Mouse (Mus musculus): ENCODE measurements around the gene Dnase1l1. TPM values are rescaled to one million over a fixed set of nuclear protein-coding genes. Genes with fewer than 3 reads are reported as not detected.

Gene Dnase1l1
- polyA plus RNA-seq, 1 experiment from 2014 or later = 17.3 TPM

DNA sequence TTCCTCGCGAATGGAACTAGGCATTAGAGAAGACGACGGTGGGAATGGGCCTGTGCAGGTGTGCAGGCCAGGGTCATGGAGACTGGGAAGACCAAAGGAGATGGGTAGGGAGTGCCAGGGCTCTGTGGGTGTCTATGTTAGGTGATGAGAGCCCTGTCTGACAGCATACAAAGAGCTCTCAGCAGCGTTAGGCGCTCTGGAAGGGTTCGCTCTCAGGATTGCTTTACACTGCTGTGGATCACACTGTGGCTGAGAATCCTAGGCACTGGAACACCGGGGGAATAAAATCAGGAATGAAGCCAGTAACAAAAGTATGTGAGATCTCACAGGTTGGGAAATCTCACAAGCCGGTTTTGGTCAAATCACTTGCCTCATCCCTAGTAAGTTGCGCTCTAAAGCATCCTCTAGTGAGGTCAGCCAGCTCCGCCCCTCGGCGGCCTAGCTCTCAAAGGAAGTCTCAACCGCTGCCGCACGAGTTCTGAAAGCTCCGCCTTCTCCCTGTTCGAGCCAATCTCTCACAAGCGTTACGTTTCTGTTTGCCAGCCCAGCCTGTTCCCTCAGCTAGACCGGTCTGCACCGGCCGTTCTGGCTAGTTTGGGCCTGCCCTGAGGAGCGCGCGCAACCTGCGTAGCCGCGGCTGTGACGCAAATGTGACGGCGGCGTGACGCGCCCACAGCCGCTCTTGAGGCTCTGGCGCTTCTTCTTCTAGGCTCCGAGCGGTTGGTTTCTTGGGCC is 27.8 kb downstream of the Dnase1l1 start, which contains the start of gene Emd:
Gene Emd, plus strand, starts transcription at position 535 of the 735 bp plus-strand sequence.
- peak within 1 kb of the TSS; percentile 57 to 76 for H3K4me3 ChIP-seq (ENCODE audit: control insufficient read depth in 1 of 2, insufficient read depth in 1 of 2, low read depth in 1 of 2, low read length in 2 of 2)
- no peaks in the 10 kb centered on the region for H3K27me3 ChIP-seq (ENCODE audit: control insufficient read depth, insufficient read depth, low read length)
- peak; percentile 92 for ATAC-seq (ENCODE audit: insufficient number of reproducible peaks, insufficient read depth, low FRiP score, low read depth)
- peak within 1 kb of the TSS; percentile 70 for H3K4me2 ChIP-seq (ENCODE audit: low read length)
- no peaks in the 10 kb centered on the region for H3K4me1 ChIP-seq (ENCODE audit: control insufficient read depth in 2 of 2, insufficient read depth in 2 of 2, low read length in 2 of 2)
- no peaks in the 10 kb centered on the region for H3K9me3 ChIP-seq (ENCODE audit: control insufficient read depth, low read length)
- WGBS = 14% methylated on average over 39 of the region's 39 CpGs
- peak within 1 kb of the TSS; percentile 86 for H3K9ac ChIP-seq (ENCODE audit: low read length)
- H3K27ac ChIP-seq (replicated peaks in 1 of 2; ENCODE audit: control insufficient read depth in 1 of 2, insufficient read depth in 1 of 2, low read depth in 2 of 2, low read length in 2 of 2) = peak within 1 kb of the TSS; percentile 90 to 92
- peaks cover 25% of the 10 kb centered on the region for H3K36me3 ChIP-seq (ENCODE audit: control insufficient read depth, insufficient read depth, low read length)

DNA sequence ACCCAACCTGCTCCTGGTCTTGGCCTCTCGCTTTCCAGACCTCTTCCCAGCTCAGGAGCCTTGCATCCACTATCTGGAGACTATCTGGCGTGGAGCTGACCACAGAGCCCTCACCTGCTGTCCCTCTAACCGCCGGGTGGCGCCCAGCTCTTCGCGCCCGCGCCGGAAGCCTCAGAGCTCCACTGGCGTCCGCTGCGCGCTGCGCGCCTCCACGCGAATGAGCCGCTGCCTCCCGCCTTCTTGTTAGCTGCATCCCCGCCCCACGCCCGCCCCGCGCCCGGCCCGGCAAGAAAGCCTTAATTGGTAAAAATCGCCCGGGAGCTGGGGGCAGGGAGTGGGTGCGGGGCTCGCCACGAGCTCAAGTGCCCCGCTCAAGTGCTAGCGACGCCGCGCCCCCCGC is 32.5 kb downstream of the Dnase1l1 start, which contains the start of gene Flna:
Gene Flna, minus strand, starts transcription at position 206 of the 400 bp plus-strand sequence.
- Histone ChIP-seq H3K9me3 (ENCODE audit: control insufficient read depth, low read length) (no peaks in the 10 kb centered on the region), H3K9ac (ENCODE audit: low read length) (peak within 1 kb of the TSS; percentile 75), H3K4me2 (ENCODE audit: low read length) (peak within 1 kb of the TSS; percentile 66), H3K27me3 (ENCODE audit: control insufficient read depth, insufficient read depth, low read length) (no peaks in the 10 kb centered on the region), H3K4me3 (ENCODE audit: control insufficient read depth in 1 of 2, insufficient read depth in 1 of 2, low read depth in 1 of 2, low read length in 2 of 2) (peak within 1 kb of the TSS; percentile 43 to 55), H3K36me3 (ENCODE audit: control insufficient read depth, insufficient read depth, low read length) (no peaks in the 10 kb centered on the region), H3K4me1 (ENCODE audit: control insufficient read depth in 2 of 2, insufficient read depth in 2 of 2, low read length in 2 of 2) (no peaks in the 10 kb centered on the region), H3K27ac (replicated peaks in 1 of 2; ENCODE audit: control insufficient read depth in 1 of 2, insufficient read depth in 1 of 2, low read depth in 2 of 2, low read length in 2 of 2) (peak within 1 kb of the TSS; percentile 77 to 89)
- WGBS = 20% methylated on average over 38 of the region's 38 CpGs
- no peak for ATAC-seq (ENCODE audit: insufficient number of reproducible peaks, insufficient read depth, low FRiP score, low read depth)

DNA sequence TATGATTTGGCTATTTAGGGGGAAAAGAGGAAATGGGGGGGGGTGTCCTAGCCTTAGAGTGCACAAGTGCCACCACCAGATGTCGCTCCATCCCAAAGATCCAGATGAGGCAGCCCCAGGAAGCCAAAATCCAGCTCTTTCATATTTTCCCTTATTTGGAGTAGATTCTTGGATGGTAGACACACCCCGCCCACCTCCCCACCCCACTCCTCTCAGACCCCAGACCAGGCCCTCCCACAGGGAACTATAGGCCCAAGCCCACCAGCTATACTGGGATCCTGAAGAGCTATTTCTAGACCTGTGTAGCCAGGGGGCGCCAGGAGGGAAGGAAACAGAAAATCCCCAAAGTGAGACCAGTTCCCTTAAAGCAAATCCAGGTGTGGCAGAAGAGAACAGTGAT is 33.5 kb downstream of the Dnase1l1 start:
- Histone ChIP-seq H3K4me3 (ENCODE audit: control insufficient read depth in 1 of 2, insufficient read depth in 1 of 2, low read depth in 1 of 2, low read length in 2 of 2) (peak overlapping the region; percentile 43 to 55), H3K9me3 (ENCODE audit: control insufficient read depth, low read length) (no peaks in the 10 kb centered on the region), H3K36me3 (ENCODE audit: control insufficient read depth, insufficient read depth, low read length) (0 out of 2 replicates have a peak, but pooled peaks cover under 1% of the 10 kb centered on the region), H3K4me2 (ENCODE audit: low read length) (peak overlapping the region; percentile 66), H3K4me1 (ENCODE audit: control insufficient read depth in 2 of 2, insufficient read depth in 2 of 2, low read length in 2 of 2) (no peaks in the 10 kb centered on the region), H3K27me3 (ENCODE audit: control insufficient read depth, insufficient read depth, low read length) (no peaks in the 10 kb centered on the region), H3K9ac (ENCODE audit: low read length) (peak overlapping the region; percentile 75), H3K27ac (replicated peaks in 1 of 2; ENCODE audit: control insufficient read depth in 1 of 2, insufficient read depth in 1 of 2, low read depth in 2 of 2, low read length in 2 of 2) (peak overlapping the region; percentile 77 to 89)
- 20% methylated on average over 3 of the region's 3 CpGs for WGBS
- no peak for ATAC-seq (ENCODE audit: insufficient number of reproducible peaks, insufficient read depth, low FRiP score, low read depth)

DNA sequence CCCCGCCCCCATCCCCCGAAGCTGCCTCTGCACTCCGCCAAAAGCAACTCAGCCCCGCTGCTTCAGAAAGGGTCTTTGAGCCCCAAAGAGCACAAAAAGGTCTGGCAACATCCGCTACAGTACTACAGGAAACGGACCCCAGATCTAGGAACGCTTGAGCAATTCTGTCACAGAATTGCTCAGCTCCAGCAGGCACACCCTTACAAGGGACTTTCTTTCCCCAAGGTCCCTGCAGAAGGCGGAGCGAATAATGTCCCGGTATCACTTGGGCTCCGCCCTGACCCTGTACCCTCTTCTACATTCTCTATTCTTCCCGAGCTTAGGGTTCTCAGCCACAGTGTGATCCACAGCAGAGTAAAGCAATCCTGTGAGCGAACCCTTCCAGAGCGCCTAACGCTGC is 35.4 kb downstream of the Dnase1l1 start:
- Histone ChIP-seq H3K4me2 (ENCODE audit: low read length) (peak overlapping the region; percentile 66), H3K9ac (ENCODE audit: low read length) (peak overlapping the region; percentile 71), H3K36me3 (ENCODE audit: control insufficient read depth, insufficient read depth, low read length) (peaks cover 20% of the 10 kb centered on the region), H3K4me3 (ENCODE audit: control insufficient read depth in 1 of 2, insufficient read depth in 1 of 2, low read depth in 1 of 2, low read length in 2 of 2) (peak overlapping the region; percentile 58 to 65), H3K27me3 (ENCODE audit: control insufficient read depth, insufficient read depth, low read length) (no peaks in the 10 kb centered on the region), H3K4me1 (ENCODE audit: control insufficient read depth in 2 of 2, insufficient read depth in 2 of 2, low read length in 2 of 2) (no peaks in the 10 kb centered on the region), H3K9me3 (ENCODE audit: control insufficient read depth, low read length) (no peaks in the 10 kb centered on the region), H3K27ac (replicated peaks in 1 of 2; ENCODE audit: control insufficient read depth in 1 of 2, insufficient read depth in 1 of 2, low read depth in 2 of 2, low read length in 2 of 2) (peak overlapping the region; percentile 90 to 95)
- WGBS = 18% methylated on average over 14 of the region's 15 CpGs
- ATAC-seq (ENCODE audit: insufficient number of reproducible peaks, insufficient read depth, low FRiP score, low read depth) = peak; percentile 33

DNA sequence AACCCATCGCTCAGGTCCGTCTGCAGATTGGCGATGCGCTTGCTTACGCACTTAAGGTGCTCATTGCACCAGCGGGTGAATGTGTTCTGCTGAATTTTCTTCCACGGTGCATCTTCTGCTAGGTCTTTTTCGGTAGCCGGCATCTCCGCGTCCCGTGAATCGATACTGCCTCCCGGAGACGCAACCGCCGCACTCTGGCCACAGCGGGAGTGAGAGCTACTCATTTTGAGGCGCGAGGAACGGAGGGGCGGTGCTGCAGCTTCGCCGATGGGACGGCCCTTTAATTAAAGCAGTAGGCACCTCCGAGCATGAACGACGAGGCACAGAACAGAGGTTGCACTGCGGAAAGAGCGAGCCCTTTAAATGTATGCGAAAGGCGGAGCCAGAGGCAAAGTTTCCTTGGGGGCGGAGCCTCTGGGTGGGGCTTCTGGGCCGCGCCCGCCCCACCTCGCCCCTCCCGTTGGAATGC is 35.9 kb downstream of the Dnase1l1 start:
- 16% methylated on average over 38 of the region's 38 CpGs for WGBS
- Histone ChIP-seq H3K9me3 (ENCODE audit: control insufficient read depth, low read length) (no peaks in the 10 kb centered on the region), H3K4me2 (ENCODE audit: low read length) (peak overlapping the region; percentile 74), H3K27me3 (ENCODE audit: control insufficient read depth, insufficient read depth, low read length) (no peaks in the 10 kb centered on the region), H3K4me1 (ENCODE audit: control insufficient read depth in 2 of 2, insufficient read depth in 2 of 2, low read length in 2 of 2) (no peaks in the 10 kb centered on the region), H3K36me3 (ENCODE audit: control insufficient read depth, insufficient read depth, low read length) (peaks cover 25% of the 10 kb centered on the region), H3K4me3 (ENCODE audit: control insufficient read depth in 1 of 2, insufficient read depth in 1 of 2, low read depth in 1 of 2, low read length in 2 of 2) (peak overlapping the region; percentile 58 to 95), H3K9ac (ENCODE audit: low read length) (peak overlapping the region; percentile 85), H3K27ac (replicated peaks in 1 of 2; ENCODE audit: control insufficient read depth in 1 of 2, insufficient read depth in 1 of 2, low read depth in 2 of 2, low read length in 2 of 2) (peak overlapping the region; percentile 95 to 99)
- peak; percentile 81 for ATAC-seq (ENCODE audit: insufficient number of reproducible peaks, insufficient read depth, low FRiP score, low read depth)

DNA sequence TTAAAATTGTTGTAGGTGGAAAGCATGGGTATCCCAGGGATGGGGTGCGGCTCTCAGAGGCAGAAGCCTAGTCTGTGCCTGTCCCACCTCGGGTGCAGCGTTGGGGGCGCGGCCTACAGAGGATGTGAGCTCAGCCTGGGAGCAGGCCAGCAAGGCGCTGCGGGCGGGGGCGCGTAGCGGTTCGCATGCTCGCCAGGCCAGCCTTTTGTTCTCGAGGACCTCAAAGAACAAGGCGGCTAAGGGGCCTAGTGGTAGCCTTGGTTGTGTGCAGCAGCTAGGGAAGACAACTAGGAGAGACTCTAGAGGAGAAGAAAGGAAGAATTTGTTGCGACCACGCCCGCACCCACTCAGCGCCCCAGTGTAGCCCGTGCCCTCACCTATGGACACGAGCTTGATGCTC is 36.5 kb downstream of the Dnase1l1 start:
- peak; percentile 54 for ATAC-seq (ENCODE audit: insufficient number of reproducible peaks, insufficient read depth, low FRiP score, low read depth)
- Histone ChIP-seq H3K36me3 (ENCODE audit: control insufficient read depth, insufficient read depth, low read length) (peaks cover 31% of the 10 kb centered on the region), H3K4me2 (ENCODE audit: low read length) (peak overlapping the region; percentile 74), H3K9me3 (ENCODE audit: control insufficient read depth, low read length) (no peaks in the 10 kb centered on the region), H3K4me3 (ENCODE audit: control insufficient read depth in 1 of 2, insufficient read depth in 1 of 2, low read depth in 1 of 2, low read length in 2 of 2) (peak overlapping the region; percentile 58 to 95), H3K27ac (replicated peaks in 1 of 2; ENCODE audit: control insufficient read depth in 1 of 2, insufficient read depth in 1 of 2, low read depth in 2 of 2, low read length in 2 of 2) (peak overlapping the region; percentile 95 to 99), H3K4me1 (ENCODE audit: control insufficient read depth in 2 of 2, insufficient read depth in 2 of 2, low read length in 2 of 2) (no peaks in the 10 kb centered on the region), H3K9ac (ENCODE audit: low read length) (peak overlapping the region; percentile 85), H3K27me3 (ENCODE audit: control insufficient read depth, insufficient read depth, low read length) (no peaks in the 10 kb centered on the region)
- WGBS = 26% methylated on average over 21 of the region's 21 CpGs

DNA sequence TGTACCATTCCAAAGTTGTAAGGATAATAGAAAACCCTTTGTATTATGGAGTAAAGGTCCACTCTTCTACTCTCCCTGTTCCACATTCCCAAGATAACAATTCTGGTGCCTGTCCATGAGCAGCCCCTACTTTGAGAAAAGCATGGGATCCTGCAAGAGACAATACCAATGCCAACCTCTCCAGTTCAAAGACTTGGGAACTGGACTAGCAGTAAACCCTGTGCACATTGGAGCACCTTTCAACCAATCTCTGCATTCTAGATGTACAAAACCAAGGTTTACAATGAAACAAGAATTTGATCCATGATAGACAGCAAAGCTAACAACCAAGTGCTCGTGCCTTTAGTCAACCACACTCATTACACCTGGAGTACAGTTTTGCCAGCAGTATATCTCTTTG is 37.0 kb downstream of the Dnase1l1 start:
- Histone ChIP-seq H3K9ac (ENCODE audit: low read length) (peak overlapping the region; percentile 85), H3K27ac (replicated peaks in 1 of 2; ENCODE audit: control insufficient read depth in 1 of 2, insufficient read depth in 1 of 2, low read depth in 2 of 2, low read length in 2 of 2) (peak overlapping the region; percentile 95 to 99), H3K4me2 (ENCODE audit: low read length) (peak overlapping the region; percentile 74), H3K36me3 (ENCODE audit: control insufficient read depth, insufficient read depth, low read length) (peaks cover 36% of the 10 kb centered on the region), H3K9me3 (ENCODE audit: control insufficient read depth, low read length) (no peaks in the 10 kb centered on the region), H3K27me3 (ENCODE audit: control insufficient read depth, insufficient read depth, low read length) (no peaks in the 10 kb centered on the region), H3K4me1 (ENCODE audit: control insufficient read depth in 2 of 2, insufficient read depth in 2 of 2, low read length in 2 of 2) (no peaks in the 10 kb centered on the region), H3K4me3 (ENCODE audit: control insufficient read depth in 1 of 2, insufficient read depth in 1 of 2, low read depth in 1 of 2, low read length in 2 of 2) (peak overlapping the region; percentile 58 to 95)
- ATAC-seq (ENCODE audit: insufficient number of reproducible peaks, insufficient read depth, low FRiP score, low read depth) = no peak
- 19% methylated on average over 1 of the region's 1 CpGs for WGBS
